Mouse (Mus musculus): ENCODE data around the gene Slc39a3. TPM values are rescaled to one million over a fixed set of nuclear protein-coding genes. Genes with fewer than 3 reads are reported as not detected.
"Not testable (repeated sequence)": the region's sequence is repeated elsewhere in the genome, so short reads cannot be mapped to it uniquely, and the experiment has no call there.

Gene Slc39a3
- polyA plus RNA-seq, 1 experiment, result not detected

GRCm38 (mm10) chr10:81069836-81070235 is 32.6 kb upstream of the Slc39a3 start, which contains the start of gene Thop1:
Thop1 (plus strand) TSS chr10:81070035.
- H3K4me1 ChIP-seq (ENCODE audit: control insufficient read depth, insufficient read depth, low read length), result peaks cover 15% of the 10 kb centered on the region
- H3K27ac ChIP-seq (ENCODE audit: insufficient read depth, low read depth, low read length), result no peak within 1 kb of the TSS
- under 1% methylated on average over 35 of the region's 35 CpGs for WGBS
- peak within 1 kb of the TSS; percentile 76 for H3K4me3 ChIP-seq (ENCODE audit: insufficient read depth, low read depth, low read length)
- TF ChIP-seq POLR2A (IDR thresholded peaks at IDR 0.05; ENCODE audit: insufficient read depth, low read depth, low read length) (peak; percentile 93), CTCF (IDR thresholded peaks at IDR 0.05; ENCODE audit: insufficient read depth, low read depth, low read length) (no peak)

GRCm38 (mm10) chr10:81068706-81069105 is 31.5 kb upstream of the Slc39a3 start:
- H3K4me1 ChIP-seq (ENCODE audit: control insufficient read depth, insufficient read depth, low read length), result peaks cover 15% of the 10 kb centered on the region
- 76% methylated on average over 5 of the region's 5 CpGs for WGBS
- H3K4me3 ChIP-seq (ENCODE audit: insufficient read depth, low read depth, low read length), result no peak overlapping the region
- TF ChIP-seq CTCF (IDR thresholded peaks at IDR 0.05; ENCODE audit: insufficient read depth, low read depth, low read length), result no peak
- TF ChIP-seq POLR2A (IDR thresholded peaks at IDR 0.05; ENCODE audit: insufficient read depth, low read depth, low read length), result no peak
- H3K27ac ChIP-seq (ENCODE audit: insufficient read depth, low read depth, low read length), result no peak overlapping the region

DNA sequence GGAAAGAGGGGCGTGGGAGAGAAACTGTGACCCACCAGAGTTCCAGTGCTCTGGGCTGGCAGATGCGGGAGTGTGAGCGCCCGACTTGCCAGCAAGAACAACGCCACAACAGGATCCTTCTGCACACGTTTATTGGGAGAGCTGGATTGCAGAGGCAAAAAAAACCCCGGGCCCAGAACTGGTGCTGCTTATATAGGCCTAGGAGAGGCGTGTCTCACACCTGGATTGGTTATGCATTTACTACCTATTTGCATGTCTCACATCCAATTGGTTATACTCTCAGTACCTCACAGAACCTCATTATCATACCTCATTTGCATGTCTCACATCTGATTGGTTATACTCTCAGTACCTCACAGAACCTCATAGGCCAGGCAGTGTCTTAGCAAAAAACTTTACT is 27.3 kb upstream of the Slc39a3 start:
- H3K27ac ChIP-seq (ENCODE audit: insufficient read depth, low read depth, low read length); H3K4me1 ChIP-seq (ENCODE audit: control insufficient read depth, insufficient read depth, low read length); H3K4me3 ChIP-seq (ENCODE audit: insufficient read depth, low read depth, low read length): not testable (repeated sequence)
- 82% methylated on average over 8 of the region's 8 CpGs for WGBS

- TF ChIP-seq CTCF (IDR thresholded peaks at IDR 0.05; ENCODE audit: insufficient read depth, low read depth, low read length) (no peak), POLR2A (IDR thresholded peaks at IDR 0.05; ENCODE audit: insufficient read depth, low read depth, low read length) (no peak)
- WGBS, result 63% methylated on average over 4 of the region's 4 CpGs
Observed at GRCm38 (mm10) chr10:81062710-81063109, 25.5 kb upstream of the Slc39a3 start.

DNA sequence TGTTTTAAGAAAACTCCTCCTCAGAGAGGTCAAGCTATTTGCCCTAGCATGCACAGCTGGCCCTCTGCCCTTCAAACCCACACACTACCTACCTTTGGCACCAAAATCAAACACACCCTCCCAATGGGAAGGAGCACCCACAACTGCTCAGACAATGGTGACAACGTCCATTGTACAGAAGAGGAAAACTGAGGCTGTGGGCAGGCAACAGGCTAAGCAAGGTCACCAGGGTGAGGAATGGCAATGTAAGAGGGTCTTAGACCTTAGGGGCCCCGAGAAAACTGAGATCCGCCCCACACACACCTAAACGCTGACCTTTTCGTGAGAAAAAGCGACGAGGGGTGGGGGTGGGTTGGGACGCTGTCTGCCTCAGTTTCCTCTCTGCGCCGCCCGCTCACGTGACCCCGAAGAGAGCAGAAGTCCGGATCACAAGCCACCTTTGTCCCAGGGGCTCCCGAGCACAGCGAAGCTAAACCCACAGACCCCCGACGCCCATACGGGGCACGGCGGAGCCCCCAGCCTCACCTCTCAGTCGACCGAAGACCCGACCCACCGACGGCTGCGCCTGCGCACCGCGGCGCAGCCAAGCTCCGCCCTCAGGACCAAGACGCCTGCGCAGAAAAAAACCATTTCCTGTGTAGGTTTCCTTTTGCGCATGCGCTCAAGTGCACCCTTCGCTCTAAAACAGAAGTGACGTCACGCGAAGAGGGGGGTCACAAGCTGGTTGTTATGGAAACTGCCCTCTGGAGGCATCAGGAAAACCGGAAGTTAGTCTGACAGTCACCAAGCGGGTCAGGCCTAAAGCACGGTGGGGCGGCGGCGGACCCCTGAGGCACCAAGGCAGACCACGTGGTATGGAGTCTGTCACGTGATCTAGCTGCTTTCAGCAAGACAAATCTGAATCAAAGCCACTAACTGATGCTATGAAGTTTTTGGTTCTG is 22.6 kb upstream of the Slc39a3 start, which contains the start of gene Sgta:
Gene Sgta (minus strand): TSS at position 579 of the 941 bp plus-strand sequence.
- H3K27ac ChIP-seq (ENCODE audit: insufficient read depth, low read depth, low read length), result no peak within 1 kb of the TSS; the same call in 1 of the 2 replicates
- H3K4me3 ChIP-seq (ENCODE audit: insufficient read depth, low read depth, low read length), result peak within 1 kb of the TSS; percentile 73
- under 1% methylated on average over 48 of the region's 48 CpGs for WGBS
- peaks cover 39% of the 10 kb centered on the region for H3K4me1 ChIP-seq (ENCODE audit: control insufficient read depth, insufficient read depth, low read length)
- TF ChIP-seq CTCF (IDR thresholded peaks at IDR 0.05; ENCODE audit: insufficient read depth, low read depth, low read length), result no peak
- peak; percentile 92 for TF ChIP-seq POLR2A (IDR thresholded peaks at IDR 0.05; ENCODE audit: insufficient read depth, low read depth, low read length)

More at GRCm38 (mm10) chr10:81062710-81063109, 25.5 kb upstream of the Slc39a3 start:
- H3K4me1 ChIP-seq (ENCODE audit: control insufficient read depth, insufficient read depth, low read length), result peaks cover 13% of the 10 kb centered on the region
- H3K27ac ChIP-seq (ENCODE audit: insufficient read depth, low read depth, low read length), result no peak overlapping the region
- H3K4me3 ChIP-seq (ENCODE audit: insufficient read depth, low read depth, low read length), result no peak overlapping the region

DNA sequence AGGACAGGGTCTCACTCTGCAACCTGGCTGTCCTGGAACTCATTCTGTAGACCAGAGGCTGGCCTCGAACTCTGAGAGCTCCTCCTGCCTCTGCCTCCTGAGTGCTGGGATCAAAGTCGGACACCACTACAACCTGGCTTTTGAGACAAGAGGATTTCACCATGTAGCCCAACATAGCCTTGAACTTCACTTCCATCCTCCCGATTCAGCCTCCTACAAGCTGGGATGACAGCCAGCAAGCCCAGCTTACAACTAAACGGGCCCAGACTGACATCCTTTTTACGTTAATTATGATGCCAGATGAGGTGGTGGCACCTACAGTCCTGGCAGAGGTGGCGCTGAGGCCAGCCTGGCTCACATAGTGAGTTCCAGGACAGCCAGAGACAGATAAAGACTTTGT is 21.7 kb upstream of the Slc39a3 start:
- Histone ChIP-seq H3K27ac (ENCODE audit: insufficient read depth, low read depth, low read length) (no peak overlapping the region), H3K4me3 (ENCODE audit: insufficient read depth, low read depth, low read length) (peak overlapping the region; percentile 73; the same call in 1 of the 2 replicates), H3K4me1 (ENCODE audit: control insufficient read depth, insufficient read depth, low read length) (peaks cover 46% of the 10 kb centered on the region)
- TF ChIP-seq CTCF (IDR thresholded peaks at IDR 0.05; ENCODE audit: insufficient read depth, low read depth, low read length) (no peak), POLR2A (IDR thresholded peaks at IDR 0.05; ENCODE audit: insufficient read depth, low read depth, low read length) (no peak)
- 78% methylated on average over 6 of the region's 6 CpGs for WGBS

DNA sequence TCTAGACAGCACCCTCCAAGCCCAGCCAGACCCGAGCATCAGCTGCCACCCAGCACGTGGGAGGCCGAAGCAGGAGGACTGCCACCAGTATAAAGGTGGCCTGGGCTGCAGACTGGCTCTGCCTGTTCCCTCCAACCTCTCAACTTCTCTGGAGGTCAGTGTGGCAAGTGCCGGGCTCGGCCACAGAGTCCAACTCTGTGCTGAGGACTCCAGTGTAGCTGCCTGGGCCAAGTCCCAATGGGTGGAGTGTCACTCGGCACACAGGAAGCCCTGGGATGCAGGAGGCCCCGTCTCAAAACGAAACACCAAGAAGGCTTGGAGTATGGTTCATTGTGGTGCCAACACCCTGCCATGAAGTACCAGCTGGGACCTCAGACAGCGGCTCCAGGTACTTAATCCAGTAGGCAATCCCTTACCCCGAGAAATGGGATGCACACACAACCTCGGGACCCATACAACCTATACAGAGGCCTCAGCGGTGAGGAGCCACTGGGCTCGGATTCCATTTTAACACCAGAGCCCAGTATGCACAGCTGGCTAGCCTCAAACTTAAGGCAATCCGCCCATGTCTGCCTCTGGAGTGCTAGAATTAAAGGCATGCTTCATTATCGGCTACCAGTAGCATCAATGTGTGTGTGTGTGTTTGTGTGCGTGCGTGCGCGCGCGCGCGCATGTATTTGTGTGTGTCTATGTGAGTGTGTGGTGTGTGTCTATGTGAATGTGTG is 20.3 kb upstream of the Slc39a3 start:
- 88% methylated on average over 23 of the region's 23 CpGs for WGBS
- H3K27ac ChIP-seq (ENCODE audit: insufficient read depth, low read depth, low read length), result no peak overlapping the region
- TF ChIP-seq POLR2A (IDR thresholded peaks at IDR 0.05; ENCODE audit: insufficient read depth, low read depth, low read length) (no peak), CTCF (IDR thresholded peaks at IDR 0.05; ENCODE audit: insufficient read depth, low read depth, low read length) (no peak)

DNA sequence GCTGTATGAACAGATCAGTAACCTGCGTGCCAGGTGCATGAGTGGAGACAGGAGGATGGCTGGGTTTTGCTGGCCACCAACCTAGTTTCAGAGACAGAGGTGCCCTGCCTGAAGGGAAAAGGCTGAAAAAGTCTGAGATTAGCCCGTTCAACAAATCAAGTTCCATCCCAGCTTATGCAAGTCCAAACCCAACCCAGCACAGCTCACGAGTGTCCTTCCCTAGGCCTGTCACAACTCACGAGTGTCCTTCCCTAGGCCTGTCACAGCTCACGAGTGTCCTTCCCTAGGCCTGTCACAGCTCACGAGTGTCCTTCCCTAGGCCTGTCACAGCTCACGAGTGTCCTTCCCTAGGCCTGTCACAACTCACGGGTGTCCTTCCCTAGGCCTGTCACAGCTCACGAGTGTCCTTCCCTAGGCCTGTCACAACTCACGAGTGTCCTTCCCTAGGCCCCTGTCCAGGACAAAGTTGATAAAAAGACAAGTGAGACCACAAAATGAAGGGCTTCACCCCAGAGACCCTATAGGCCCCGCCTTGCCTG is 18.6 kb upstream of the Slc39a3 start:
- H3K4me3 ChIP-seq (ENCODE audit: insufficient read depth, low read depth, low read length); H3K27ac ChIP-seq (ENCODE audit: insufficient read depth, low read depth, low read length): not testable (repeated sequence)
- WGBS, result 82% methylated on average over 11 of the region's 11 CpGs
- peaks cover 46% of the 10 kb centered on the region for H3K4me1 ChIP-seq (ENCODE audit: control insufficient read depth, insufficient read depth, low read length)

More for the DNA sequence above, 20.3 kb upstream of the Slc39a3 start:
- no peak overlapping the region for H3K4me3 ChIP-seq (ENCODE audit: insufficient read depth, low read depth, low read length)
- H3K4me1 ChIP-seq (ENCODE audit: control insufficient read depth, insufficient read depth, low read length), result peaks cover 46% of the 10 kb centered on the region

DNA sequence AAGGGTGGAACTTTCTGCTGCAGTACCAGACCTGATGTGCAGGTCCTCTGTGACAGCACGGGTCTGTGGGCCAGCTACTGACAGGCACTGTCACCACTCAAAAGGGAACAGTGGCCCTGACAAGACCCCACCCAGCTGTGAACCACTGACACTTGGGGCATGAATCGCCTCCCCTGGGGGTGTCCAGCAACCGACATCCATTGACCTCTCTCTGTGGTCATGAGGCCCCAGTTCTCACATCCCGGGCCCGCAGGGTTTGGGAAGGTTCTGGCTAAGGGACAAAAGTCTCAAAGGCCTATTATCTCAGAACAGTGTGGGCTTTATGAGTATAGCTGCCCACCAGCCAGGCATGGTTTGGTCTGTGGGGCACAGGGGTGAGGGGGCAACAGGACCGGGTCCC is 17.9 kb upstream of the Slc39a3 start:
- H3K4me3 ChIP-seq (ENCODE audit: insufficient read depth, low read depth, low read length), result no peak overlapping the region
- H3K27ac ChIP-seq (ENCODE audit: insufficient read depth, low read depth, low read length), result no peak overlapping the region
- H3K4me1 ChIP-seq (ENCODE audit: control insufficient read depth, insufficient read depth, low read length), result peaks cover 46% of the 10 kb centered on the region
- 46% methylated on average over 6 of the region's 6 CpGs for WGBS
- TF ChIP-seq POLR2A (IDR thresholded peaks at IDR 0.05; ENCODE audit: insufficient read depth, low read depth, low read length) (no peak), CTCF (IDR thresholded peaks at IDR 0.05; ENCODE audit: insufficient read depth, low read depth, low read length) (no peak)

Measured in olfactory bulb, adult 2 months (tissue).